Mouse (Mus musculus): ENCODE data around the gene Ugt1a9.
A peak's percentile ranks its signal among the peaks of the same experiment; 100 is the strongest.

Ugt1a9 gene

GRCm38 (mm10) chr1:88186325-88186935 lies 115.8 kb downstream of the Ugt1a9 start:
- DNase-seq, result no peak

DNA sequence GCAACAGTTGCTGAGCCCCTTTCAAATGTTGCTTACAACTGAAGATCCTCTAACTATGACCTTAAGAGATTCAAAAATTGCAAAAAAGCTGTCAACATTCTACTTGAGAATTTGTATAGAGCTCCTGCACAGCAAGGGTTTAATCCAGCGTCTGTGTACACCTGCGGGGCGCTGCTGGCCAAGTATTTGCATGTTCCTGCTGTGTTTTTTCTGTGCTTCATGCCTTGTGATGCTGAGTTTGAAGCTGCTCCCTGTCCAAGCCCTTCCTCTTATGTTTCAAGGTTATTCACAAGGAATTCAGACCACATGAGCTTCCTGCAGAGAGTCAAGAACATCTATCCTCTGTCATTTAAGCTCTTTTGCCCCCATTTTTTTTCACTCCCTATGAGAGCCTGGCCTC lies 121.5 kb downstream of the Ugt1a9 start:
- DNase-seq, result no peak

GRCm38 (mm10) chr1:88195687-88196086 lies 125.1 kb downstream of the Ugt1a9 start:
- no peak for DNase-seq

- no peak for DNase-seq
These were observed 126.8 kb downstream of the Ugt1a9 start for GRCm38 (mm10) chr1:88197443-88197842.

GRCm38 (mm10) chr1:88199996-88200395 lies 129.4 kb downstream of the Ugt1a9 start:
- peak; percentile 57 to 59 for DNase-seq

DNA sequence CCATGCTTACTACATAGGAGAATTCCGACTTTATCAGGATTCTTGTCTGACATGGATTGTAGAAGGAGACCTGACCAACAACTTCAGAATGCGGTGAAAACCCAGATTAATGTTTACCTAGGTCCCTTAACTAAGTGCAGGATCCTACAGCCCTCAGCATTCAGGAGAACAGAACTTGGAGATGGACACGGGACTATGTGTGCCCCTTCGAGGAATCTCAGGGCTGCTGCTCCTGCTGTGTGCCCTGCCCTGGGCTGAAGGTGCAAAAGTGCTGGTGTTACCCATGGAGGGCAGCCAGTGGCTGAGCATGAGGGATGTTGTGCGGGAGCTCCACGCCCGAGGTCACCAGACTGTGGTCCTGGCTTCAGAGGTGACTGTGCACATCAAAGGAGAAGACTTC lies 129.9 kb downstream of the Ugt1a9 start, which contains the start of gene Ugt1a2:
Gene Ugt1a2, plus strand, starts transcription at position 146 of the 400 bp plus-strand sequence.
- peak in 1 of 2 experiments; percentile 6 for DNase-seq

GRCm38 (mm10) chr1:88205294-88205922 lies 134.8 kb downstream of the Ugt1a9 start, which contains the start of gene Dnajb3:
Dnajb3 (minus strand) TSS chr1:88205782.
- DNase-seq, result peak; percentile 89 to 92

DNA sequence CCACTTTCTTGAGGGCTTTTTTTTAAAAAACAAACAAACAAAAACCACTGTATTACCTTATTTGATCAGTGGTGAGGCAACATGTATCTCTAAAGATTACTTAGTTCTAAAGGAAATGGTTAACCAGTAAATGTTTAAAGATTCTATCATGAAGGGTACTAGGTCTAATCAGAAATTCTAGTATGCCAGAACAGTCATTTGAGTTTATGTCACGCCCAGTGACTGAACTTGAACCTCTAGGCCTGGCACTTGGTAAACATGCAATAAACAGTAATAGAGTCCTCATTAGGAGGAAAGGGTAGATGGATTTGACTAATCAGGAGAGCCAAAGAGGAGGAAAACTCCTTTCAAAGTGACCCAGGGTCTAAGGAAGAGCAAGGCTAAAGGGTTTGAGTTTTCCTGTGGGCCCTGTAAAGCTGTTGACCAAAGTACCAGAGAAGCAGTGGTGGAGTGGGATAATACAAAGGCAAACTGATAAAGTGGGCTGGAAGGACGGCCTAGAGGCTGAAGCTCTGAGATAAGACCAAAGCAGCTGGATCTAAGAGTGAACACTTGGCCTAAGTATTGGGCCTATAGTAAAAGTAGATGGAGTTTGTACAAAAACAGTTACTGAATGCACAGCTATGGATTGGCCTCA lies 136.4 kb downstream of the Ugt1a9 start:
- no peak for DNase-seq

- DNase-seq, result no peak
These were observed 141.2 kb downstream of the Ugt1a9 start, which contains the start of gene Ugt1a1 for GRCm38 (mm10) chr1:88211812-88212211. Ugt1a1 (plus strand) TSS chr1:88211959.

DNA sequence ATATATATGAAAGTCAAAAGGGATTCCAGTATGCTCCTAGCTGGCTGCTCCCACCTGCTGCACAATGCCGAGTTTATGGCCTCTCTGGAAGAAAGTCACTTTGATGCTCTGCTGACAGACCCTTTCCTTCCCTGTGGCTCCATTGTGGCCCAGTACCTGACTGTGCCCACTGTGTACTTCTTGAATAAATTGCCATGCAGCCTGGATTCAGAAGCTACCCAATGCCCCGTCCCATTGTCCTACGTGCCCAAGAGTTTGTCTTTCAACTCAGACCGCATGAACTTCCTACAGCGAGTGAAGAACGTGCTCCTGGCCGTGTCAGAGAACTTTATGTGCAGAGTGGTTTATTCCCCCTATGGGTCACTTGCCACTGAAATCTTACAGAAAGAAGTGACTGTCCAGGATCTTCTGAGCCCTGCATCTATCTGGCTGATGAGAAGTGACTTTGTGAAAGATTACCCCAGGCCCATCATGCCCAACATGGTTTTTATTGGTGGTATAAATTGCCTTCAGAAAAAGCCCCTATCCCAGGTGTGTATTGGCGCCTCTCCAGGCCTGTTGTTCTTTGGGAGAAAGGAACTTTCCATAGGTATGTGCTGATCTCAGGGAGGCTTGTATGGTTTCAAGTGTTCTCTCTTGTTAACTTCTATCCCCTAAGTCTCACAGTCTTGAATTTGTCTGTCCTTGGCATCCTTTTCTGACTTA lies 141.9 kb downstream of the Ugt1a9 start:
- no peak for DNase-seq

GRCm38 (mm10) chr1:88213061-88213460 lies 142.5 kb downstream of the Ugt1a9 start:
- DNase-seq, result no peak

DNA sequence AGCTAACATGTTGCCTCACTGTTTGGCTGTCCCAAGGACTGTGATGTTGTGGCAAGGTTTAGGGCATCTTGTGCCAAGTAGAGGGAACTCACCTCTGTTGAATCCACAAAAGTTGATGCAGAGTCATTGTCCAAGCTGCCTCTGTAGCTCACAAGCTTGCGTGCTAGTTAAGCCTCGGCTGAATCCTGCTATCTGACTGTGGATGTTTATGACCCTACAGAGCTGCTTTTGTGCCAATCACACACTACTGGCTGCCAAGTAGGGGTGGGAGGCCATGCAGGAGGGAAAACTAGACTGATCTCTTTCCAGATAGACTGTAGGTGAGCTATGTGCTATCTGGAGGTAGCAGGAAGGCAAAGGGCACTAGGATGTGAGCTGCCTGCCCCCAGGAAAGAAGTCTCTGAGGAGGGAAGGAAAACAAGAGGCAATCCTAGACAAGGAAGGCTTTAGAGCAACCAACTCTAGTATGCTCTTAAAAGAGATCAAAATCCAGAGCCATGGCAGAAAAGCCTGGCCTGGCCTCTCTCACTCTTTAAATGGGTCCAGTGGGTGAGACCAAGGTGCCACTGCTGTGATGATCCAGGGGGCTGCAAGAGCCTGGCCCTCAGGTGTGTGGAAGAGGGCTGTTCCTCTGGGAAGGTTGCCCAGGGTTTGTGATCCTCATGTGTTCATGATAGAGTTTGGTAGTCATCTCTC lies 143.3 kb downstream of the Ugt1a9 start:
- no peak for DNase-seq

DNA sequence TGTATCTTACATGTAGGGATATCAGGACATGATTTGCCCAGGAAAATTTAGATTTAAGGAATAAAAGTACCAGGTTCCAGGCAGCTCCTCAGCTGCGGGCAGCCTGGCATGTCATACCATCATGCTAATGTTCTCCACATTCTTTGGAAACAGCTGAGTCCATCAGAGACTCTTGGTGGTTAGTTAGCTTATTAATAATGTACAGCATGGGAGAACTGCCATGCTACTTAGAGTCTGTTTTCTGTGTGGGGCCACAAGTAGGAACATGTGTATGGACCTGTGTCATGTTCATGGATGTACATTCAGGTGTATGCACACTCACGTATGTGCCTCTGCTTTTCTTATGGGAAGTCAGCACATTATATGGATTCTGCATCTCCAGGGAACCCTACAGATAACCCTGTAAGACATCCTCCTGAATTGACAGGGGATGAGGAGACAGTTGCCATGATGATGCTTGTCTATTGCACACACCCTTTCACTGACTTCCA lies 143.9 kb downstream of the Ugt1a9 start:
- DNase-seq, result no peak

- no peak for DNase-seq
These were observed 145.1 kb downstream of the Ugt1a9 start for GRCm38 (mm10) chr1:88215466-88216380.

DNA sequence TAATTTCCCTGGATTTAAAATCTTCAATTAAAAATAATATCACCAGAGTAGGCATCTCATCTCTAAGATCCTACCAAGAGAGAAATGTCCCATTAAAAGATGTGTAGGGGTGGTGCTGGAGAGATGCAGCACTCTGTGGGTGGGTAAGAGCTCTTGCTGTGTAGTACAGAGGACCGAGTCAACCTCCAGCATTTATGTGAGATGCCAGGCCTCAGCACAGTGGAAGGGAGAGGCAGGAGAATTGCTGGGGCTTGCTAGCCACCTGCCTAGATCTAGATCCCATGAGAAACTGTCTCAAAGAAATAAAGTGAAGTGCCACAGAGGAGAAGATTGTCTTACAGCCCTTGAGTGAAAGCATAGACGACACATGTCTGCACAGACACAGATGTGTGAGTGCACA lies 146.0 kb downstream of the Ugt1a9 start:
- DNase-seq, result no peak

DNA sequence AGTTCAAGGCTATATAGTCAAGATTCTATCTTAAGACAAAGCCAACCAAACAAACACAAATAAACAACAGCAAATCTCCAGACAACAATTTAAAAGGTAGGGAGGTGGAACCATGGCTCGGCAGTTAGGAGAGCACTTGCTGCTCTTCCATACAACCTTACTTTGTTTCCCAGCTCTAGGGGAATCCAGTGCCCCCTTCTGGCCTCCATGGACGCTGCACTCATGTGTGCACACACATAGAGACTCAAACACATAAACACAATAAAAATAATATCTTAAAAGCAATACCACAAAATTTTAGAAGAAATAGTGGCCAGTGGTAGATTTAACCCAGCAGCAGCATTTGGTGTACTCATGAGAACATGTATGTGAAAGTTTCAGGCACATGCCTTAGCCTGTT lies 146.5 kb downstream of the Ugt1a9 start:
- no peak for DNase-seq

DNA sequence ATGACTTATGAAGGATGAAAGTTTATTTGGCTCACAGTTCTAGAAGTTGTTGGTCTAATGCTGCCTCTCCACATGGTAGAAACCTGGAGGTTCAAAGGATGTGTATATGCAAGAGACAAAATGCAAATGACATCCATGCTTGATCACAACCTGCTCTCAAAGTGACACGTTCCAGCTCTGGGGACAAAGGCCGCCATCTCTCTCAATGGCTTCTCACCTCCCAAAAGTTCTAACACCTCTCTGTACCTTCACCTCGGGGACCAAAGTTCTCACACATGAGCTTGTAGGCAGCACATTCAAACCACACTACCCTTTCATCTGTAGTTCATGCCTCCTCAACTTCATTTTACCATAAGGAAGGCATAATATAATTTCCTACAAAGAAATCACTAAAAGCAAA lies 147.0 kb downstream of the Ugt1a9 start:
- no peak for DNase-seq

DNA sequence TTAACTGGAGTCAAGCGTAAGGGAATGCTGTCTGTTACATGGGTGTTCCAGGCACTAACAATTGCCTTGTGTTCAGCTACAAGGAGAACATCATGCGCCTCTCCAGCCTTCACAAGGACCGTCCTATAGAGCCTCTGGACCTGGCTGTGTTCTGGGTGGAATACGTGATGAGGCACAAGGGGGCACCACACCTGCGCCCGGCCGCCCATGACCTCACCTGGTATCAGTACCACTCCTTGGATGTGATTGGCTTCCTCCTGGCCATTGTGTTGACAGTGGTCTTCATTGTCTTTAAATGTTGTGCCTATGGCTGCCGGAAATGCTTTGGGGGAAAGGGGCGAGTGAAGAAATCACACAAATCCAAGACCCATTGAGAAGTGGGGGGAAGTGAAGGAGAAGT lies 147.5 kb downstream of the Ugt1a9 start:
- DNase-seq, result no peak

GRCm38 (mm10) chr1:88218591-88218990 lies 148.0 kb downstream of the Ugt1a9 start:
- no peak for DNase-seq

DNA sequence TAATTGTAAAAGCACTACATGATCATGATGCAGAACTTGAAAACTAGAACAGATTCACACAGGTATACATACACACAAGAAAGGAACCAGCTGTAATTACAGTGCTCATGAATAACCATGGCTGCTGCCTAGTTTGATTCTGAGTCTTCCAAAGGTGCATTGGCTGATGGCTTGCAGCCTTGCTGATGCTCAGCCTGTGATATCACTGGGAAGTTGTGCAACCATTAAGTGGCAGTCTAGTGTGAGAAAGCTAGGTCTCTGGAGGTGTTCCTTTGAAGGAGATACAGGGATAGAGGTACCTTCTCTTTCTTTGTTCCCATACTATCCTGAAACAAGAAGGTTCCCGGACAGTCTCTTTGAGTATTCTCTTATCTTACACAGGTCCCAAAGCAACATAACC lies 148.5 kb downstream of the Ugt1a9 start:
- DNase-seq, result no peak

DNA sequence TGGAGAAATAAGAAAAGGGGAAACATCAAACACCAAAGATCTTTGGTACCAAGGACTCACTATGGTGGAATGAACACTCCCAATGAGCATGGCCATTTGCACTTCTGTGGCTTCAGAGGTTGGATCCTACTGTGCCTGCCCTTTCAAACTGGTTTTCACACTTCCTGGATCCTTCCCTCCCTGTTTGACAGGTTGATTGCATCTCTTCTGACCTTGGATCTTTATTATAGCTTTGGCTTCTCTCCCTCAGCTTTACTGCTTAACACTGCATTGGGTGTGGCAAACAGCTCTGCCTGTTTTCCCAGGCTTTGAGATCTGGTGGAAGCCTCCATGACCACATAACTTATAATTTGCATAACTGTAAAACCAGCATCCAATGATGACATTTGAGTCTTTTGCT lies 149.7 kb downstream of the Ugt1a9 start:
- DNase-seq, result no peak

GRCm38 (mm10) chr1:88222216-88222615 lies 151.6 kb downstream of the Ugt1a9 start:
- no peak for DNase-seq
